Mouse (Mus musculus) testis, postnatal 14 days (tissue): ENCODE measurements around the gene Arl5c.
A peak's percentile ranks its signal among the peaks of the same experiment; 100 is the strongest.

Experiments used
- DNase-seq: peaks from one replicate; pipeline ENCODE4 v3.0.0; 2021; ENCODE audit warnings: low spot score

Arl5c gene

GRCm38 (mm10) chr11:97995564-97996288 lies at the start of gene Arl5c:
TSS of gene Arl5c (minus strand) at chr11:97996181.
- no peak for DNase-seq

GRCm38 (mm10) chr11:98045596-98045995 lies 49.6 kb upstream of the Arl5c start:
- no peak for DNase-seq

GRCm38 (mm10) chr11:98044074-98044473 lies 48.1 kb upstream of the Arl5c start:
- no peak for DNase-seq

GRCm38 (mm10) chr11:98042741-98043140 lies 46.8 kb upstream of the Arl5c start:
- no peak for DNase-seq

- DNase-seq = no peak
These were observed 45.0 kb upstream of the Arl5c start for GRCm38 (mm10) chr11:98040975-98041374.

GRCm38 (mm10) chr11:98037871-98038270 lies 41.9 kb upstream of the Arl5c start:
- no peak for DNase-seq

GRCm38 (mm10) chr11:98035977-98036377 lies 40.0 kb upstream of the Arl5c start:
- peak; percentile 46 for DNase-seq

GRCm38 (mm10) chr11:98034840-98035239 lies 38.9 kb upstream of the Arl5c start:
- DNase-seq = no peak

- DNase-seq = no peak
These were observed 38.1 kb upstream of the Arl5c start for GRCm38 (mm10) chr11:98034061-98034460.

GRCm38 (mm10) chr11:98031443-98031770 lies 35.4 kb upstream of the Arl5c start:
- peak; percentile 48 for DNase-seq

GRCm38 (mm10) chr11:98030701-98031442 lies 34.9 kb upstream of the Arl5c start:
- DNase-seq = no peak

GRCm38 (mm10) chr11:98027785-98028184 lies 31.8 kb upstream of the Arl5c start:
- DNase-seq = no peak

GRCm38 (mm10) chr11:98027297-98027688 lies 31.3 kb upstream of the Arl5c start:
- no peak for DNase-seq

- peak; percentile 93 for DNase-seq
These were observed 30.8 kb upstream of the Arl5c start, which contains the start of gene Rpl19 for GRCm38 (mm10) chr11:98026570-98027296. TSS of gene Rpl19 (plus strand) at chr11:98026710.

GRCm38 (mm10) chr11:98026248-98026569 lies 30.2 kb upstream of the Arl5c start:
- DNase-seq = no peak

- DNase-seq = no peak
These were observed 28.5 kb upstream of the Arl5c start for GRCm38 (mm10) chr11:98024516-98024915.

GRCm38 (mm10) chr11:98022555-98023371 lies 26.8 kb upstream of the Arl5c start, which contains the start of gene Cacnb1:
TSS of gene Cacnb1 (minus strand) at chr11:98023034.
- peak; percentile 51 for DNase-seq

- DNase-seq = no peak
These were observed 26.2 kb upstream of the Arl5c start for GRCm38 (mm10) chr11:98022253-98022554.

- peak; percentile 38 for DNase-seq
These were observed 25.7 kb upstream of the Arl5c start for GRCm38 (mm10) chr11:98021565-98022252.

GRCm38 (mm10) chr11:98021118-98021517 lies 25.1 kb upstream of the Arl5c start:
- no peak for DNase-seq

GRCm38 (mm10) chr11:98020710-98021109 lies 24.7 kb upstream of the Arl5c start:
- DNase-seq = no peak
